Mouse (Mus musculus) MEL (cell line): ENCODE measurements around the gene Cd68. TPM values are rescaled to one million over a fixed set of nuclear protein-coding genes. Genes with fewer than 3 reads are reported as not detected.
A peak's percentile ranks its signal among the peaks of the same experiment; 100 is the strongest.

ENCODE experiments used
- DNase-seq: peaks from one replicate; pipeline ENCODE4 v3.0.0; 2011; ENCODE audit warnings: low read depth, low spot score
- H3K27ac ChIP-seq: 2 replicates; pipeline ENCODE4 v1.5.1; 2012; ENCODE audit warnings: low read depth, mild to moderate bottlenecking, control low read depth, low read length, moderate library complexity; ENCODE audit not compliant: control insufficient read depth
- H3K27me3 ChIP-seq, 2 experiments: fragments of 150-350 bp in 1 of 2; sonication (generic) in 1 of 2; 2 replicates each; pipeline ENCODE4 v1.6.1; 2012; ENCODE audit warnings: low read length in 2 of 2, mild to moderate bottlenecking in 2 of 2, improper control_type of control experiment in 1 of 2, moderate library complexity in 1 of 2; ENCODE audit not compliant: insufficient read depth in 2 of 2, control insufficient read depth in 1 of 2
- H3K36me3 ChIP-seq, 2 experiments: 2 replicates each; pipeline ENCODE4 v1.6.1; 2012 to 2014; ENCODE audit warnings: low read length in 2 of 2, improper control_type of control experiment in 1 of 2, inconsistent platforms in 1 of 2, mild to moderate bottlenecking in 1 of 2; ENCODE audit not compliant: insufficient read depth in 2 of 2, control insufficient read depth in 1 of 2
- H3K4me1 ChIP-seq, 2 experiments: fragments of 150-350 bp in 1 of 2; sonication (generic) in 1 of 2; 2 replicates each; pipeline ENCODE4 v1.6.1; 2012; ENCODE audit warnings: low read length in 2 of 2, improper control_type of control experiment in 1 of 2, mild to moderate bottlenecking in 1 of 2; ENCODE audit not compliant: insufficient read depth in 2 of 2, control insufficient read depth in 1 of 2
- H3K4me3 ChIP-seq, 2 experiments: fragments of 150-350 bp in 1 of 2; sonication (generic) in 1 of 2; 2 replicates each; pipeline ENCODE4 v1.5.1; 2012; ENCODE audit warnings: low read depth in 2 of 2, low read length in 2 of 2, mild to moderate bottlenecking in 2 of 2, moderate library complexity in 2 of 2, control low read depth in 1 of 2, improper control_type of control experiment in 1 of 2; ENCODE audit not compliant: control insufficient read depth in 1 of 2, insufficient read depth in 1 of 2
- H3K79me2 ChIP-seq: 2 replicates; pipeline ENCODE4 v1.6.1; 2012; ENCODE audit warnings: mild to moderate bottlenecking, low read length, moderate library complexity; ENCODE audit not compliant: control insufficient read depth, poor library complexity, insufficient read depth
- H3K9ac ChIP-seq: 2 replicates; pipeline ENCODE4 v1.6.1; 2012; ENCODE audit warnings: low read depth, mild to moderate bottlenecking, control low read depth, low read length, moderate library complexity; ENCODE audit not compliant: control insufficient read depth, poor library complexity, severe bottlenecking
- H3K9me3 ChIP-seq: fragments of 150-350 bp; sonication (generic); replicated peaks from 2 replicates; pipeline ENCODE4 v1.6.1; 2012; ENCODE audit warnings: mild to moderate bottlenecking, low read length, improper control_type of control experiment, moderate library complexity; ENCODE audit not compliant: insufficient read depth
- BHLHE40 ChIP-seq: IDR thresholded peaks from 2 replicates; pipeline ENCODE4 v1.6.1; 2012; ENCODE audit warnings: low read depth, mild to moderate bottlenecking, inconsistent platforms, low read length, improper control_type of control experiment, borderline replicate concordance
- CHD1 ChIP-seq: IDR thresholded peaks from 2 replicates; pipeline ENCODE4 v1.6.1; 2012; ENCODE audit warnings: low read depth, mild to moderate bottlenecking, inconsistent platforms, low read length, improper control_type of control experiment
- CTCF ChIP-seq, 3 experiments: IDR thresholded peaks in 2 of 3; conservative IDR thresholded peaks in 1 of 3; 2 replicates each; pipeline ENCODE4 v1.5.1; 2011 to 2012; ENCODE audit warnings: low read length in 3 of 3, low read depth in 2 of 3, mild to moderate bottlenecking in 2 of 3, improper control_type of control experiment in 1 of 3, inconsistent platforms in 1 of 3, mixed read lengths in 1 of 3, moderate library complexity in 1 of 3; ENCODE audit not compliant: control insufficient read depth in 1 of 3, insufficient read depth in 1 of 3, poor library complexity in 1 of 3, severe bottlenecking in 1 of 3
- E2F4 ChIP-seq: IDR thresholded peaks from 2 replicates; pipeline ENCODE4 v1.6.1; 2011; ENCODE audit warnings: low read depth, low read length, improper control_type of control experiment, borderline replicate concordance
- ELF1 ChIP-seq: IDR thresholded peaks from 2 replicates; pipeline ENCODE4 v1.6.1; 2014; ENCODE audit warnings: low read depth, mild to moderate bottlenecking, inconsistent platforms, low read length, improper control_type of control experiment, moderate library complexity
- EP300 ChIP-seq, 2 experiments: IDR thresholded peaks; 2 replicates each; pipeline ENCODE4 v1.6.1; 2011; ENCODE audit warnings: improper control_type of control experiment in 2 of 2, low read length in 2 of 2, low read depth in 1 of 2, mild to moderate bottlenecking in 1 of 2
- ETS1 ChIP-seq: IDR thresholded peaks from 2 replicates; pipeline ENCODE4 v1.6.1; 2012; ENCODE audit warnings: low read depth, mild to moderate bottlenecking, inconsistent platforms, low read length, improper control_type of control experiment, moderate library complexity
- HCFC1 ChIP-seq: IDR thresholded peaks from 2 replicates; pipeline ENCODE4 v1.6.1; 2012; ENCODE audit warnings: low read depth, mild to moderate bottlenecking, inconsistent platforms, low read length, improper control_type of control experiment, moderate library complexity
- KAT2A ChIP-seq: conservative IDR thresholded peaks from 2 replicates; pipeline ENCODE4 v1.6.1; 2012; ENCODE audit warnings: low read depth, low read length, improper control_type of control experiment, inconsistent platforms
- MAX ChIP-seq: IDR thresholded peaks from 2 replicates; pipeline ENCODE4 v1.6.1; 2011; ENCODE audit warnings: low read length, improper control_type of control experiment
- MAZ ChIP-seq: IDR thresholded peaks from 2 replicates; pipeline ENCODE4 v1.6.1; 2012; ENCODE audit warnings: low read depth, mild to moderate bottlenecking, inconsistent platforms, low read length, improper control_type of control experiment
- MEF2A ChIP-seq: IDR thresholded peaks from 2 replicates; pipeline ENCODE4 v1.6.1; 2014; ENCODE audit warnings: low read depth, mild to moderate bottlenecking, inconsistent platforms, low read length, improper control_type of control experiment; ENCODE audit not compliant: poor library complexity, insufficient replicate concordance, severe bottlenecking; ENCODE audit errors: extremely low read depth
- MXI1 ChIP-seq: IDR thresholded peaks from 2 replicates; pipeline ENCODE4 v1.6.1; 2011; ENCODE audit warnings: mild to moderate bottlenecking, low read depth, low read length, improper control_type of control experiment
- MYB ChIP-seq: IDR thresholded peaks from 2 replicates; pipeline ENCODE4 v1.6.1; 2011; ENCODE audit warnings: mild to moderate bottlenecking, low read depth, low read length, improper control_type of control experiment
- MYC ChIP-seq: IDR thresholded peaks from 2 replicates; pipeline ENCODE4 v1.6.1; 2011; ENCODE audit warnings: low read depth, mild to moderate bottlenecking, low read length, improper control_type of control experiment, moderate library complexity
- NELFE ChIP-seq: IDR thresholded peaks from 2 replicates; pipeline ENCODE4 v1.6.1; 2011; ENCODE audit warnings: low read depth, low read length, improper control_type of control experiment
- NRF1 ChIP-seq: IDR thresholded peaks from 2 replicates; pipeline ENCODE4 v1.6.1; 2014; ENCODE audit warnings: low read depth, mild to moderate bottlenecking, inconsistent platforms, low read length, improper control_type of control experiment, moderate library complexity; ENCODE audit not compliant: poor library complexity, insufficient read depth, severe bottlenecking
- POLR2A ChIP-seq, 2 experiments: IDR thresholded peaks; 2 replicates each; pipeline ENCODE4 v1.6.1; 2011 to 2012; ENCODE audit warnings: low read length in 2 of 2, mild to moderate bottlenecking in 2 of 2, control low read depth in 1 of 2, improper control_type of control experiment in 1 of 2, low read depth in 1 of 2, moderate library complexity in 1 of 2; ENCODE audit not compliant: control insufficient read depth in 1 of 2, insufficient read depth in 1 of 2, poor library complexity in 1 of 2
- POLR2AphosphoS2 ChIP-seq: IDR thresholded peaks from 2 replicates; pipeline ENCODE4 v1.6.1; 2011; ENCODE audit warnings: low read length, improper control_type of control experiment
- SIN3A ChIP-seq: IDR thresholded peaks from 2 replicates; pipeline ENCODE4 v1.6.1; 2012; ENCODE audit warnings: low read length, improper control_type of control experiment, inconsistent platforms
- SMC3 ChIP-seq: IDR thresholded peaks from 2 replicates; pipeline ENCODE4 v1.6.1; 2011; ENCODE audit warnings: low read depth, low read length, improper control_type of control experiment
- UBTF ChIP-seq: IDR thresholded peaks from 2 replicates; pipeline ENCODE4 v1.6.1; 2012; ENCODE audit warnings: low read depth, mild to moderate bottlenecking, inconsistent platforms, low read length, improper control_type of control experiment, moderate library complexity, borderline replicate concordance; ENCODE audit not compliant: insufficient read depth
- USF1 ChIP-seq: IDR thresholded peaks from 2 replicates; pipeline ENCODE4 v1.6.1; 2014; ENCODE audit warnings: low read depth, mild to moderate bottlenecking, inconsistent platforms, low read length, improper control_type of control experiment, moderate library complexity
- USF2 ChIP-seq, 2 experiments: IDR thresholded peaks; 2 replicates each; pipeline ENCODE4 v1.6.1; 2011 to 2012; ENCODE audit warnings: improper control_type of control experiment in 2 of 2, low read length in 2 of 2, borderline replicate concordance in 1 of 2, inconsistent platforms in 1 of 2, low read depth in 1 of 2, mild to moderate bottlenecking in 1 of 2; ENCODE audit not compliant: insufficient read depth in 1 of 2
- ZC3H11A ChIP-seq: IDR thresholded peaks from 2 replicates; pipeline ENCODE4 v1.6.1; 2012; ENCODE audit warnings: low read depth, mild to moderate bottlenecking, inconsistent platforms, low read length, improper control_type of control experiment
- ZMIZ1 ChIP-seq: IDR thresholded peaks from 2 replicates; pipeline ENCODE4 v1.6.1; 2012; ENCODE audit warnings: low read depth, mild to moderate bottlenecking, inconsistent platforms, low read length, improper control_type of control experiment, moderate library complexity
- ZNF384 ChIP-seq: IDR thresholded peaks from 2 replicates; pipeline ENCODE4 v1.6.1; 2012; ENCODE audit warnings: low read depth, mild to moderate bottlenecking, inconsistent platforms, low read length, improper control_type of control experiment
- polyA plus RNA-seq, 2 experiments: library from polyadenylated mRNA; stranded (reverse) in 1 of 2; unstranded in 1 of 2; fragments of >175 nt in 1 of 2; fragments of >200 nt in 1 of 2; gene quantifications; 2 replicates each; pipeline versions ENCODE4 v1.2.1 to v1.2.4; 2012; ENCODE audit warnings: low replicate concordance in 2 of 2, low read depth in 1 of 2; ENCODE audit not compliant: insufficient read length in 2 of 2, insufficient read depth in 1 of 2, missing spikeins in 1 of 2
- total RNA-seq: library from RNA; depleted of rRNA; stranded (reverse); fragments of 300-350 nt; gene quantifications from 2 replicates; pipeline ENCODE4 v1.2.3, GENCODE M21; 2012

Cd68 gene
- total and polyA plus RNA-seq, 3 experiments = 5.3 to 19.8 TPM; not detected in 1

- Histone ChIP-seq H3K27me3 (no peaks in the 10 kb centered on the region), H3K27ac (0 out of 2 replicates have a peak overlapping the region, but pooled peaks have one; percentile 96), H3K36me3 (peaks cover 1 to 19% of the 10 kb centered on the region in 2 experiments; a peak in 3 of 4 replicates), H3K9ac (peak overlapping the region; percentile 69; the same call in 1 of the 2 replicates), H3K9me3 (no peaks in the 10 kb centered on the region), H3K79me2 (peaks cover 13% of the 10 kb centered on the region), H3K4me1 (peaks cover 4 to 21% of the 10 kb centered on the region in 2 experiments), H3K4me3 (no peak overlapping the region)
- no peak for DNase-seq
- no peak for TF ChIP-seq USF2 (IDR thresholded peaks at IDR 0.05; ENCODE audit: borderline replicate concordance in 1 of 2, insufficient read depth in 1 of 2, low read depth in 1 of 2, low read length in 2 of 2)
- no peak for TF ChIP-seq CHD1
- TF ChIP-seq MYB = no peak
- no peak for TF ChIP-seq MAZ
- no peak for TF ChIP-seq USF1
- TF ChIP-seq MYC = no peak
- no peak for TF ChIP-seq UBTF
- no peak for TF ChIP-seq MAX
- TF ChIP-seq BHLHE40 = no peak
These were observed 2.2 kb downstream of the Cd68 start for GRCm38 (mm10) chr11:69663795-69664194.

GRCm38 (mm10) chr11:69662967-69663671, 2.8 kb downstream of the Cd68 start:
- Histone ChIP-seq H3K27ac (peak overlapping the region; percentile 96), H3K4me3 (peak overlapping the region; percentile 63 to 78), H3K36me3 (peaks cover 0 to 15% of the 10 kb centered on the region in 2 experiments; a peak in 3 of 4 replicates), H3K27me3 (no peaks in the 10 kb centered on the region), H3K4me1 (peaks cover 4 to 19% of the 10 kb centered on the region in 2 experiments), H3K9ac (peak overlapping the region; percentile 69), H3K79me2 (peaks cover 8% of the 10 kb centered on the region), H3K9me3 (no peaks in the 10 kb centered on the region)
- DNase-seq = no peak
- TF ChIP-seq NELFE = no peak
- no peak for TF ChIP-seq BHLHE40
- no peak; the same call in 1 of the 2 replicates for TF ChIP-seq MXI1
- TF ChIP-seq USF1 = 0 out of 2 replicates have a peak, but pooled peaks have one; percentile 20
- peak; percentile 3; the same call in 1 of the 2 replicates for TF ChIP-seq POLR2AphosphoS2
- no peak for TF ChIP-seq USF2 (IDR thresholded peaks at IDR 0.05; ENCODE audit: borderline replicate concordance in 1 of 2, insufficient read depth in 1 of 2, low read depth in 1 of 2, low read length in 2 of 2)
- no peak for TF ChIP-seq POLR2A (IDR thresholded peaks at IDR 0.05; ENCODE audit: control insufficient read depth in 1 of 2, insufficient read depth in 1 of 2, low read depth in 1 of 2, low read length in 2 of 2, poor library complexity in 1 of 2)
- no peak for TF ChIP-seq MEF2A
- peak; percentile 17; the same call in 1 of the 2 replicates for TF ChIP-seq MYC
- TF ChIP-seq NRF1 = no peak
- no peak; the same call in 1 of the 2 replicates for TF ChIP-seq ETS1
- no peak for TF ChIP-seq CTCF (IDR thresholded peaks at IDR 0.05 in 2 of 3, conservative IDR thresholded peaks at IDR 0.05 in 1 of 3; ENCODE audit: control insufficient read depth in 1 of 3, insufficient read depth in 1 of 3, low read depth in 2 of 3, low read length in 3 of 3, poor library complexity in 1 of 3, severe bottlenecking in 1 of 3)
- TF ChIP-seq E2F4 = no peak
- 0 out of 2 replicates have a peak, but pooled peaks have one; percentile 16 for TF ChIP-seq UBTF
- TF ChIP-seq ZNF384 = no peak
- 0 out of 2 replicates have a peak, but pooled peaks have one; percentile 10 for TF ChIP-seq ZMIZ1
- no peak for TF ChIP-seq SIN3A
- no peak for TF ChIP-seq MAX
- TF ChIP-seq ZC3H11A = no peak
- TF ChIP-seq HCFC1 = no peak
- TF ChIP-seq EP300 (IDR thresholded peaks at IDR 0.05; ENCODE audit: low read depth in 1 of 2, low read length in 2 of 2) = no peak
- no peak for TF ChIP-seq KAT2A
- TF ChIP-seq SMC3 = no peak
- no peak for TF ChIP-seq MAZ
- no peak for TF ChIP-seq ELF1
- no peak for TF ChIP-seq MYB
